Mouse (Mus musculus) thymus, postnatal 0 days (tissue): ENCODE measurements around the gene Efcc1. TPM values are rescaled to one million over a fixed set of nuclear protein-coding genes. Genes with fewer than 3 reads are reported as not detected.

Source experiments
- DNase-seq: peaks from one replicate; pipeline ENCODE4 v3.0.0-alpha.2; 2015; ENCODE audit warnings: low spot score
- polyA plus RNA-seq: library from polyadenylated mRNA; unstranded; fragments of >200 nt; fragmentation: Nextera tagmentation; extraction: Ambion mirVana; gene quantifications from 2 replicates; pipeline ENCODE4 v1.2.1, GENCODE M21; 2015

The Efcc1 gene
- polyA plus RNA-seq, 1 experiment from 2014 or later: 0.26 TPM

- DNase-seq: no peak
These were observed 47.9 kb downstream of the Efcc1 start for GRCm38 (mm10) chr6:87778294-87779173.

- no peak for DNase-seq
These were observed 48.8 kb downstream of the Efcc1 start for GRCm38 (mm10) chr6:87779174-87780165.

GRCm38 (mm10) chr6:87780546-87781301 lies 50.1 kb downstream of the Efcc1 start:
- no peak for DNase-seq

- no peak for DNase-seq
These were observed 53.4 kb downstream of the Efcc1 start for GRCm38 (mm10) chr6:87784033-87784432.

GRCm38 (mm10) chr6:87786621-87787020 lies 56.0 kb downstream of the Efcc1 start:
- no peak for DNase-seq

GRCm38 (mm10) chr6:87787108-87787890 lies 56.6 kb downstream of the Efcc1 start:
- no peak for DNase-seq

- DNase-seq: no peak
These were observed 57.7 kb downstream of the Efcc1 start for GRCm38 (mm10) chr6:87788266-87788895.

GRCm38 (mm10) chr6:87788896-87789587 lies 58.4 kb downstream of the Efcc1 start:
- no peak for DNase-seq

GRCm38 (mm10) chr6:87789791-87790190 lies 59.1 kb downstream of the Efcc1 start:
- DNase-seq: no peak

- DNase-seq: peak; percentile 35
These were observed 60.3 kb downstream of the Efcc1 start for GRCm38 (mm10) chr6:87790779-87791480.

- no peak for DNase-seq
These were observed 61.2 kb downstream of the Efcc1 start for GRCm38 (mm10) chr6:87791826-87792225.

GRCm38 (mm10) chr6:87793821-87794510 lies 63.3 kb downstream of the Efcc1 start:
- no peak for DNase-seq

- no peak for DNase-seq
These were observed 64.9 kb downstream of the Efcc1 start for GRCm38 (mm10) chr6:87795385-87796150.

- no peak for DNase-seq
These were observed 65.7 kb downstream of the Efcc1 start for GRCm38 (mm10) chr6:87796251-87796880.

GRCm38 (mm10) chr6:87797321-87797720 lies 66.7 kb downstream of the Efcc1 start:
- DNase-seq: no peak

- no peak for DNase-seq
These were observed 68.9 kb downstream of the Efcc1 start for GRCm38 (mm10) chr6:87799576-87799975.

GRCm38 (mm10) chr6:87802462-87802861 lies 71.8 kb downstream of the Efcc1 start:
- DNase-seq: no peak
